Mouse (Mus musculus) kidney, postnatal 4 days (tissue): ENCODE measurements around the gene Uvrag.

ENCODE experiments used
- DNase-seq, 2 experiments: peaks; one replicate each; pipeline ENCODE4 v3.0.0; 2021; ENCODE audit warnings: mixed read lengths in 2 of 2

Uvrag gene

GRCm38 (mm10) chr7:99137541-99137940 lies 3.4 kb downstream of the Uvrag start:
- no peak for DNase-seq

GRCm38 (mm10) chr7:99136789-99137188 lies 4.2 kb downstream of the Uvrag start:
- no peak for DNase-seq

GRCm38 (mm10) chr7:99133811-99134402 lies 7.0 kb downstream of the Uvrag start:
- no peak for DNase-seq

- peak in 1 of 2 experiments; percentile 37 for DNase-seq
Observed at GRCm38 (mm10) chr7:99132597-99132996, 8.3 kb downstream of the Uvrag start.

GRCm38 (mm10) chr7:99131819-99132353 lies 9.1 kb downstream of the Uvrag start:
- DNase-seq = peak; percentile 37 to 50

- DNase-seq = no peak
Observed at GRCm38 (mm10) chr7:99128965-99129364, 12.0 kb downstream of the Uvrag start.

GRCm38 (mm10) chr7:99128020-99128950 lies 12.7 kb downstream of the Uvrag start:
- peak; percentile 13 to 26 for DNase-seq

- DNase-seq = peak; percentile 27 to 28
Observed at GRCm38 (mm10) chr7:99126057-99126456, 14.9 kb downstream of the Uvrag start.

- DNase-seq = no peak
Observed at GRCm38 (mm10) chr7:99122651-99123050, 18.3 kb downstream of the Uvrag start.

- DNase-seq = no peak
Observed at GRCm38 (mm10) chr7:99120865-99121521, 19.9 kb downstream of the Uvrag start.

- no peak for DNase-seq
Observed at GRCm38 (mm10) chr7:99120082-99120481, 20.9 kb downstream of the Uvrag start.

- no peak for DNase-seq
Observed at GRCm38 (mm10) chr7:99116781-99117180, 24.2 kb downstream of the Uvrag start.

- no peak for DNase-seq
Observed at GRCm38 (mm10) chr7:99114006-99114726, 26.8 kb downstream of the Uvrag start.

GRCm38 (mm10) chr7:99107566-99107965 lies 33.4 kb downstream of the Uvrag start:
- DNase-seq = no peak

- peak in 1 of 2 experiments; percentile 16 for DNase-seq
Observed at GRCm38 (mm10) chr7:99106714-99107270, 34.1 kb downstream of the Uvrag start.

- peak; percentile 37 to 58 for DNase-seq
Observed at GRCm38 (mm10) chr7:99101767-99102593, 39.0 kb downstream of the Uvrag start.

- no peak for DNase-seq
Observed at GRCm38 (mm10) chr7:99101076-99101475, 39.9 kb downstream of the Uvrag start.

- DNase-seq = no peak
Observed at GRCm38 (mm10) chr7:99100573-99100972, 40.4 kb downstream of the Uvrag start.

- no peak for DNase-seq
Observed at GRCm38 (mm10) chr7:99100087-99100486, 40.9 kb downstream of the Uvrag start.

GRCm38 (mm10) chr7:99097781-99098180 lies 43.2 kb downstream of the Uvrag start:
- DNase-seq = no peak

- DNase-seq = no peak
Observed at GRCm38 (mm10) chr7:99097128-99097527, 43.8 kb downstream of the Uvrag start.
